In the genomic region with DNA sequence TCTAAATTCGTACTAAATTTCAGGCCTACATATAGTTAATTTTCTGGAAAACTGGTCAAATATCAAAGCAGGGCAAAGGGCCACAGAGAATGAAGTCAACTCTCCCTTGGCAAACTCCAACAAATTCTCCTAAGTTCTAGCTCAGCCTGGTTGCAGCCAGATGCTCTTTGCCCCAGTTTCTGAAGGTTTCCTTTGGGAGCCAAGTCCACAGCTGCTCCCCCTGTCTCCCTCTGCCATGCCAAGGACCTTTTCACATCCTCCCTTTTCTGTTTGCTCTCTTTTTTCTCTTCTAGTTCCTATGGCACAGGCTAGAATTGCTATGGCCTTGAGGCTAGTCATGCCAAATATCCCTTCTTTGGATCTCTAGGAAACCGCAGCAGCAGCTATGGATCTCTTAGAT, we compare ENCODE assay signal across 12 mouse cellular contexts. TPM values are rescaled to one million over a fixed set of nuclear protein-coding genes. Genes with fewer than 3 reads are reported as not detected.
A peak's percentile ranks its signal among the peaks of the same experiment; 100 is the strongest.
DNase-seq lines count a peak whose midpoint lies in the region; ATAC-seq and TF ChIP-seq lines count a peak whose summit lies in the region.
"Had no signal": no experiment of that assay in that cellular context is flagged by ENCODE, and none has a peak within 500 bp of the region (broad histone marks: within the 10 kb centered on the region; RNA-seq: fewer than 3 reads in every experiment).

No protein-coding gene starts in this region.

- TF ChIP-seq EP300 in CH12.LX (IDR thresholded peaks at IDR 0.05; ENCODE audit: low read length), result no peak

- no peaks in the 10 kb centered on the region for H3K79me2 ChIP-seq in CH12.LX (replicated peaks; ENCODE audit: control insufficient read depth, extremely low read depth, insufficient read depth, poor library complexity, severe bottlenecking)

- H3K4me3 ChIP-seq in kidney, embryonic 14.5 days (ENCODE audit: low read length), result no peak overlapping the region
- peak overlapping the region in 1 of 3 experiments; percentile 18 for H3K4me3 ChIP-seq in CH12.LX (replicated peaks in 1 of 3; ENCODE audit: low read depth in 2 of 3, low read length in 2 of 3, poor library complexity in 1 of 3)
- no peak overlapping the region for H3K4me3 ChIP-seq in layer of hippocampus, adult 2 months
- no peak overlapping the region for H3K4me3 ChIP-seq in midbrain, embryonic 14.5 days (replicated peaks; ENCODE audit: low read depth, low read length)
- H3K4me3 ChIP-seq: heart, embryonic 15.5 days had no signal

- no peak overlapping the region for H3K9ac ChIP-seq in kidney, embryonic 14.5 days (ENCODE audit: low read depth, low read length)
- no peak overlapping the region for H3K9ac ChIP-seq in CH12.LX (ENCODE audit: insufficient read depth, low read depth)
- H3K9ac ChIP-seq in midbrain, embryonic 14.5 days (replicated peaks; ENCODE audit: low read length), result no peak overlapping the region
- H3K9ac ChIP-seq: heart, embryonic 15.5 days had no signal

- DNase-seq in kidney, adult 11 months, result peak; percentile 70
- no peak for DNase-seq in CH12.LX (ENCODE audit: extremely low read depth)
- DNase-seq in kidney, adult 8-10 months, result peak; percentile 68 to 72
- DNase-seq in layer of hippocampus, adult 2 months (ENCODE audit: low spot score in 2 of 2), result no peak
- no peak for DNase-seq in embryo, embryonic 10.5 days (ENCODE audit: low spot score)
- DNase-seq in midbrain, embryonic 14.5 days, result no peak

- no peaks in the 10 kb centered on the region for H3K27me3 ChIP-seq in kidney, embryonic 14.5 days (ENCODE audit: control insufficient read depth, insufficient read depth, low read length)
- no peaks in the 10 kb centered on the region for H3K27me3 ChIP-seq in CH12.LX (replicated peaks)
- H3K27me3 ChIP-seq in midbrain, embryonic 14.5 days (ENCODE audit: control insufficient read depth, insufficient read depth, low read length), result no peaks in the 10 kb centered on the region
- H3K27me3 ChIP-seq: heart, embryonic 15.5 days had no signal

- TF ChIP-seq CTCF in CH12.LX (conservative IDR thresholded peaks at IDR 0.05 in 1 of 2, IDR thresholded peaks at IDR 0.05 in 1 of 2; ENCODE audit: low read depth in 2 of 2, low read length in 2 of 2), result no peak
- TF ChIP-seq CTCF in layer of hippocampus, adult 2 months (conservative IDR thresholded peaks at IDR 0.05), result no peak

- no peak for TF ChIP-seq RAD21 in CH12.LX (IDR thresholded peaks at IDR 0.05; ENCODE audit: low read depth, low read length)

- ATAC-seq in kidney, embryonic 14.5 days (ENCODE audit: low FRiP score, low TSS enrichment), result no peak
- ATAC-seq in erythroblast, adult 5-6 weeks (replicated peaks; ENCODE audit: low FRiP score, poor library complexity, severe bottlenecking), result 0 out of 2 replicates have a peak, but pooled peaks have one; percentile 30
- ATAC-seq in midbrain, embryonic 14.5 days (ENCODE audit: low FRiP score, low TSS enrichment), result no peak
- ATAC-seq: forebrain, embryonic 14.5 days had no signal

- 93% methylated on average over 2 of the region's 2 CpGs for WGBS in kidney, embryonic 14.5 days
- WGBS in midbrain, embryonic 14.5 days, result 95% methylated on average over 2 of the region's 2 CpGs

- in situ Hi-C loops in CH12.LX (cut with MboI; ENCODE audit: low pct_ligation_motif_present, low pct_unique_long_range_greater_than_20kb, low sequenced_read_pairs), result no loop called here

- no peaks in the 10 kb centered on the region for H3K4me1 ChIP-seq in kidney, embryonic 14.5 days (ENCODE audit: control insufficient read depth, insufficient read depth, low read length)
- peaks cover 9 to 66% of the 10 kb centered on the region in 2 experiments; a peak in 3 of 4 replicates for H3K4me1 ChIP-seq in CH12.LX (ENCODE audit: control insufficient read depth in 1 of 2, insufficient read depth in 2 of 2)
- H3K4me1 ChIP-seq in midbrain, embryonic 14.5 days (ENCODE audit: control insufficient read depth, insufficient read depth, low read length), result no peaks in the 10 kb centered on the region
- H3K4me1 ChIP-seq: heart, embryonic 15.5 days had no signal

- no peak overlapping the region for H3K27ac ChIP-seq in kidney, embryonic 14.5 days (ENCODE audit: low read depth, low read length)
- peak overlapping the region; percentile 24; the same call in 1 of the 2 replicates for H3K27ac ChIP-seq in CH12.LX (ENCODE audit: insufficient read depth, low read depth)
- no peak overlapping the region for H3K27ac ChIP-seq in layer of hippocampus, adult 2 months
- H3K27ac ChIP-seq in midbrain, embryonic 14.5 days (replicated peaks; ENCODE audit: low read depth, low read length), result no peak overlapping the region
- H3K27ac ChIP-seq: heart, embryonic 15.5 days; stomach, postnatal 0 days had no signal

- dilution Hi-C loops in CH12.LX (cut with MboI; ENCODE audit: extremely low pct_ligation_motif_present, extremely low pct_unique_long_range_greater_than_20kb, low sequenced_read_pairs), result no loop called here

- H3K9me3 ChIP-seq in kidney, embryonic 14.5 days (ENCODE audit: control insufficient read depth, low read length), result no peaks in the 10 kb centered on the region
- H3K9me3 ChIP-seq in CH12.LX (replicated peaks; ENCODE audit: low read length), result no peaks in the 10 kb centered on the region
- no peaks in the 10 kb centered on the region for H3K9me3 ChIP-seq in midbrain, embryonic 14.5 days (ENCODE audit: control insufficient read depth, low read length)
- H3K9me3 ChIP-seq: heart, embryonic 15.5 days had no signal

- no peak for TF ChIP-seq POLR2A in CH12.LX (IDR thresholded peaks at IDR 0.05; ENCODE audit: low read depth, low read length)

- no peaks in the 10 kb centered on the region for H3K36me3 ChIP-seq in kidney, embryonic 14.5 days (ENCODE audit: control insufficient read depth, insufficient read depth, low read length)
- no peaks in the 10 kb centered on the region for H3K36me3 ChIP-seq in CH12.LX (replicated peaks in 1 of 2; ENCODE audit: control insufficient read depth in 1 of 2, insufficient read depth in 1 of 2, low read length in 1 of 2)
- no peaks in the 10 kb centered on the region for H3K36me3 ChIP-seq in midbrain, embryonic 14.5 days (ENCODE audit: control insufficient read depth, insufficient read depth, low read length)
- H3K36me3 ChIP-seq: heart, embryonic 15.5 days had no signal

- no peak overlapping the region for H3K4me2 ChIP-seq in kidney, embryonic 14.5 days (replicated peaks; ENCODE audit: low read depth, low read length)
- no peak overlapping the region for H3K4me2 ChIP-seq in CH12.LX (ENCODE audit: insufficient read depth, low read depth, poor library complexity, severe bottlenecking)
- no peak overlapping the region for H3K4me2 ChIP-seq in midbrain, embryonic 14.5 days (ENCODE audit: low read length)
- H3K4me2 ChIP-seq: heart, embryonic 15.5 days had no signal

TF ChIP-seq in CH12.LX, 34 proteins besides CTCF, POLR2A, EP300 and RAD21:
- TF ChIP-seq PAX5 (IDR thresholded peaks at IDR 0.05; ENCODE audit: low read length), result no peak
- no peak for TF ChIP-seq MYC (IDR thresholded peaks at IDR 0.05; ENCODE audit: low read depth, low read length)
- no peak for TF ChIP-seq JUN (IDR thresholded peaks at IDR 0.05; ENCODE audit: insufficient read depth, low read depth, low read length)
- TF ChIP-seq MEF2A (IDR thresholded peaks at IDR 0.05; ENCODE audit: borderline replicate concordance, low read depth, low read length), result no peak
- TF ChIP-seq ZC3H11A (IDR thresholded peaks at IDR 0.05; ENCODE audit: low read depth, low read length), result no peak
- TF ChIP-seq HCFC1 (IDR thresholded peaks at IDR 0.05; ENCODE audit: low read depth, low read length), result no peak
- no peak for TF ChIP-seq MAX (IDR thresholded peaks at IDR 0.05; ENCODE audit: low read length)
- TF ChIP-seq MXI1 (IDR thresholded peaks at IDR 0.05; ENCODE audit: low read depth, low read length), result no peak
- TF ChIP-seq BHLHE40 (IDR thresholded peaks at IDR 0.05; ENCODE audit: low read depth, low read length), result no peak
- TF ChIP-seq CHD1 (IDR thresholded peaks at IDR 0.05; ENCODE audit: low read depth, low read length), result no peak
- TF ChIP-seq POLR2AphosphoS2 (IDR thresholded peaks at IDR 0.05; ENCODE audit: low read depth, low read length), result no peak
- no peak for TF ChIP-seq UBTF (IDR thresholded peaks at IDR 0.05; ENCODE audit: low read depth, low read length)
- no peak for TF ChIP-seq NELFE (IDR thresholded peaks at IDR 0.05; ENCODE audit: low read depth, low read length)
- TF ChIP-seq TBP (conservative IDR thresholded peaks at IDR 0.05; ENCODE audit: low read depth, low read length), result no peak
- no peak for TF ChIP-seq CHD2 (IDR thresholded peaks at IDR 0.05; ENCODE audit: low read length)
- TF ChIP-seq MAZ (IDR thresholded peaks at IDR 0.05; ENCODE audit: low read depth, low read length), result no peak
- no peak for TF ChIP-seq USF2 (conservative IDR thresholded peaks at IDR 0.05; ENCODE audit: low read depth, low read length)
- TF ChIP-seq ELF1 (IDR thresholded peaks at IDR 0.05; ENCODE audit: low read depth, low read length), result no peak
- TF ChIP-seq JUND (conservative IDR thresholded peaks at IDR 0.05; ENCODE audit: low read depth, low read length), result no peak
- TF ChIP-seq ZMIZ1 (IDR thresholded peaks at IDR 0.05; ENCODE audit: low read depth, low read length), result no peak

RNA-seq across cellular contexts. Expression of a gene that starts 43.8 kb away (rescaled TPM):
- polyA plus RNA-seq in kidney, embryonic 14.5 days (2014; fragmentation: Nextera tagmentation; extraction: Ambion mirVana), result not detected in 2 replicates
- 0.51 and 0.97 TPM in 2 replicates for total RNA-seq in CH12.LX (2012; rRNA removed)
- total RNA-seq in CH12.LX (2014; rRNA removed), result 0.74 and 1.2 TPM in 2 replicates
- 0.57 and 0.65 TPM in 2 replicates for polyA plus RNA-seq in CH12.LX (2012; ENCODE audit: insufficient read length, low read depth)
- not detected in 2 replicates for total RNA-seq in erythroblast, adult 5-6 weeks (2015; ENCODE audit: low replicate concordance)
- total RNA-seq in erythroblast, adult 5-6 weeks (2017; ENCODE audit: low replicate concordance), result not detected in 2 replicates
- total RNA-seq in layer of hippocampus, adult 2 months (2021), result not detected
- polyA plus RNA-seq in midbrain, embryonic 14.5 days (2014; fragmentation: Nextera tagmentation; extraction: Ambion mirVana), result not detected in 2 replicates
- total RNA-seq: left cerebral cortex, postnatal 36 days had no signal
- polyA plus RNA-seq: forebrain, embryonic 14.5 days; heart, embryonic 15.5 days; stomach, postnatal 0 days had no signal

Comparison
In these comparisons a context has a peak if more than half of its experiments do, and no peak if none do; other contexts are left out.
1. DNase-seq: peak in kidney, adult 11 months (single experiment) and kidney, adult 8-10 months (2 of 2); none in CH12.LX (single experiment), layer of hippocampus, adult 2 months (0 of 2), embryo, embryonic 10.5 days (single experiment) and midbrain, embryonic 14.5 days (single experiment).